Mouse (Mus musculus) hindbrain, postnatal 0 days (tissue): Measurements from ENCODE around the gene Odf2. TPM values are rescaled to one million over a fixed set of nuclear protein-coding genes. Genes with fewer than 3 reads are reported as not detected.

Source experiments
- ATAC-seq: fragments of 200-750 bp; cut with Nextera tagmentation; 2 replicates; pipeline ENCODE4 v1.8.0; 2017; ENCODE audit warnings: mild to moderate bottlenecking, moderate TSS enrichment, moderate library complexity
- DNase-seq: peaks from one replicate; pipeline ENCODE4 v3.0.0-alpha.2; 2015; ENCODE audit warnings: low spot score
- H3K27ac ChIP-seq: fragments of 300-500 bp; sonication (generic); 2 replicates; pipeline ENCODE4 v1.5.1; 2014; ENCODE audit warnings: mild to moderate bottlenecking
- H3K27me3 ChIP-seq: fragments of 300-500 bp; sonication (generic); 2 replicates; pipeline ENCODE4 v1.6.1; 2014; ENCODE audit warnings: low read length, mixed read lengths; ENCODE audit not compliant: insufficient read depth
- H3K36me3 ChIP-seq: fragments of 300-500 bp; sonication (generic); 2 replicates; pipeline ENCODE4 v1.6.1; 2014; ENCODE audit warnings: low read length, mixed read lengths; ENCODE audit not compliant: insufficient read depth
- H3K4me1 ChIP-seq: fragments of 300-500 bp; sonication (generic); 2 replicates; pipeline ENCODE4 v1.6.1; 2014; ENCODE audit warnings: antibody characterized with exemption, low read length, mixed read lengths; ENCODE audit not compliant: insufficient read depth
- H3K4me2 ChIP-seq: fragments of 300-500 bp; sonication (generic); 2 replicates; pipeline ENCODE4 v1.6.1; 2014; ENCODE audit warnings: low read depth, mild to moderate bottlenecking, low read length, moderate library complexity, mixed read lengths
- H3K4me3 ChIP-seq: fragments of 300-500 bp; sonication (generic); 2 replicates; pipeline ENCODE4 v1.5.1; 2014; ENCODE audit warnings: low read length
- H3K9ac ChIP-seq: fragments of 300-500 bp; sonication (generic); replicated peaks from 2 replicates; pipeline ENCODE4 v1.6.1; 2014; ENCODE audit warnings: mild to moderate bottlenecking, low read length, moderate library complexity, mixed read lengths
- H3K9me3 ChIP-seq: fragments of 300-500 bp; sonication (generic); 2 replicates; pipeline ENCODE4 v1.6.1; 2016; ENCODE audit warnings: low read length, mixed read lengths
- CTCF ChIP-seq: IDR thresholded peaks from 2 replicates; pipeline ENCODE4 v1.5.1; 2016; ENCODE audit warnings: antibody characterized with exemption, control low read depth, low read depth
- WGBS: fragments of 180-500 bp; shearing (Covaris S2); extraction: QIAGEN DNeasy Blood & Tissue Kit; methylation state at CpG from one replicate; pipeline ENCODE4 v1.1.7; 2014; 5-methylcytosine and 5-hydroxymethylcytosine counted together
- microRNA-seq, 2 experiments: library from miRNA; unstranded; fragments of <30 nt; microRNA quantifications; one replicate each; pipeline ENCODE4; 2016
- polyA plus RNA-seq: library from polyadenylated mRNA; unstranded; fragments of >200 nt; fragmentation: Nextera tagmentation; extraction: Ambion mirVana; gene quantifications from 2 replicates; pipeline ENCODE4 v1.2.1, GENCODE M21; 2015
- total RNA-seq: library from RNA; depleted of rRNA; stranded (reverse); fragments of >200 nt; gene quantifications from 2 replicates; pipeline ENCODE4 v1.2.3, GENCODE M21; 2014; rRNA removed

Odf2 gene
- total and polyA plus RNA-seq, 2 experiments from 2014 or later: 73.1 to 78.2 TPM

DNA sequence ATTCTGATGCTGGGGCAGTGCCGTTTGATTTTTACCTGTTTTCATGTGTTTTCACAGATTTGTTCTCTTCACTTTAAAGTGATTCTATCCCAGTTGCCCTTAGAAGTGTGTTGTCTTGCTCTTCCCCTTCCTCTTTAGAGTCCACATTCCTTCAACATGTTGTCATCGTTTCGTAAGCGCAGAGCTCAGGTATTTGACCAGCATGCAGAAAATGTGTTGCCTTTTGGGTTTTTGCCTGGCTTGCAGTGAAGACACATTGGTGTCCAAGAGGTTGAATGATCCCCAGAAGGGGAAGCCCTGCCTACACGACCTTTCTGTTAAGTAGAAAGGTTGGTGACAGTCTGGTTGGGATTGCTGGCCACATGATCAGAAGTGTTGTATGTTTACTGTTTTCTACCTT lies 79.6 kb downstream of the Odf2 start:
- Histone ChIP-seq H3K27ac (no peak overlapping the region), H3K9me3 (no peaks in the 10 kb centered on the region), H3K4me3 (no peak overlapping the region), H3K27me3 (no peaks in the 10 kb centered on the region), H3K36me3 (no peaks in the 10 kb centered on the region; the same call in 1 of the 2 replicates), H3K9ac (0 out of 2 replicates have a peak overlapping the region, but pooled peaks have one; percentile 6), H3K4me1 (peaks cover 41% of the 10 kb centered on the region), H3K4me2 (peak overlapping the region; percentile 73; the same call in 1 of the 2 replicates)
- TF ChIP-seq CTCF: no peak
- DNase-seq: no peak
- no peak for ATAC-seq
- 71% methylated on average over 5 of the region's 5 CpGs for WGBS

DNA sequence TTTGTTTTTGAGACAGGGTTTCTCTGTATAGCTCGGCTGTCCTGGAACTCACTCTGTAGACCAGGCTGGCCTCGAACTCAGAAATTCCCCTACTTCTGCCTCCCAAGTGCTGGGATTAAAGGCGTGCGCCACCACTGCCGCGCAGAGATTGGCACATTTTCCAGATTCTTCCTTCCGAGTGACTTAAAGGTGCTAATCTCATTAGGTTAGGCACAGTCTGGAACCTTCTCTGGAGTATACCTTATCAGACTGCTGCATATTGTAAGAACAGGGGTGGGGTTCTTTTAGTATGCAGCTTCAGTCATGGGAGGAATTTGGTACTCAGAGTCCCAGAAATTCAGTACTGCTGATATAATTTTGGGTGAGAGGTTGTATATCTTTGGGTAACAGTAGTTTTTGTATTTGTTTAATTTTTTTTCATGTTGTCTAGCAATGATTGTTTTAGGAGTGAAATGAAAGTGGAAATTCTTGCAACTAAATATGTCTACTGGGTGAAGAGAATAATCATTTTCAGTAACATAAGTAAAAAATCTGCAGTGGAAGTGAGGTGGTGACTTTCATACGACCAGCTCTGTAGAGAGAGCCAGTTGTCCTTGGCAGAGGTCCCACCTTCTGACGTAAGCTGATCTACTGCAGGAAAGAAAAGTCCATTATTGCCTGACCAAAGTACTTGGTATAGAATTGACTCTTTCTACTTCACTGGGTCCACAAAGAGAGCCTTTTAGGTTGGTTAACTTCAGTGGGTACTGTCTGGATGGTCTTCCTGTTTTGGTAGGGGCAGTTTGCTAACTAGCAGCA lies 83.0 kb downstream of the Odf2 start:
- Histone ChIP-seq H3K9ac (no peak overlapping the region), H3K9me3 (no peaks in the 10 kb centered on the region), H3K4me2 (no peak overlapping the region), H3K27ac (peak overlapping the region; percentile 43; the same call in 1 of the 2 replicates), H3K36me3 (peaks cover 9% of the 10 kb centered on the region), H3K4me3 (no peak overlapping the region), H3K4me1 (peaks cover 37% of the 10 kb centered on the region), H3K27me3 (no peaks in the 10 kb centered on the region)
- DNase-seq: peak; percentile 66
- ATAC-seq: no peak
- no peak for TF ChIP-seq CTCF
- WGBS: 58% methylated on average over 9 of the region's 9 CpGs

DNA sequence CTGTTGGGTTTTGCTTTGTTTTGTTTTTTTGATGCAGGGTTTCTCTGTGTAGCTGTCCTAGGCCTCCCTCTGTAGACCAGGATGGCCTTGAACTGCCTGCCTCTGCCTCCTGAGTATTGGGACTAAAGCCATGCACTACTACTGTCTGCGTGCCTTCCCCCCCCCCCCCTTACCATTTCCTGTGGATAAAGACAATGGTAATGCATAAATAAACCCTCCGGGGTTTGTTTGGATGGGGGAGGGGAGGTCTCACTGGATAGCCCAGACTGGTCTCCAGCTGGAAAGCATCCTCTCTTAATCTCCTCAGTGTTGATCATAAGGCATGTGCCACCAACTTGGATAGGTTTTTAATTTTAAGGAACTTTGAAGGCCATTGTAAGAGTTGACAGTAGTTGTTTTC lies 84.5 kb downstream of the Odf2 start:
- Histone ChIP-seq H3K36me3 (peaks cover 14% of the 10 kb centered on the region), H3K4me1 (peaks cover 26% of the 10 kb centered on the region), H3K9ac (no peak overlapping the region), H3K9me3 (no peaks in the 10 kb centered on the region), H3K27ac (no peak overlapping the region), H3K4me2 (no peak overlapping the region), H3K27me3 (no peaks in the 10 kb centered on the region), H3K4me3 (no peak overlapping the region)
- DNase-seq (no peak), ATAC-seq (no peak)
- 3% methylated on average over 2 of the region's 2 CpGs for WGBS
- TF ChIP-seq CTCF: no peak

DNA sequence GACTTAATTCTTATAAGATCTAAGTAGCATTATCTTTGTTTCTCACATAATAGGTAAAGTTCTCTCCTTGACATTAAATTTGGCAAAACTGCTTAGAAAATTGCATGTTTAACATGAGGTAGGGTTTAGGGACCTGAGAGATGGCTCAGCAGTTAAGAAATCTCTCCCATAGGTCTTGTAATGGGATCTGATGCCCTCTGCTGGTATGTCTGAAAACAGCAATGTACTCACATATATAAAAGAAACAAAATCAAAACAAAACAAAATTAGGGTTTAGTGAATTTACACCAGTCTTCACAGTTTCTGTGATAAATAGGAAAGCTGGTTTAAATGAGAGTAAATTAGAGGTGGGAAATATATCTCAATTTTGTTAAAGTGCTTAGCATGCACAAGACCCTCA lies 88.3 kb downstream of the Odf2 start:
- no peak overlapping the region for H3K4me3 ChIP-seq

DNA sequence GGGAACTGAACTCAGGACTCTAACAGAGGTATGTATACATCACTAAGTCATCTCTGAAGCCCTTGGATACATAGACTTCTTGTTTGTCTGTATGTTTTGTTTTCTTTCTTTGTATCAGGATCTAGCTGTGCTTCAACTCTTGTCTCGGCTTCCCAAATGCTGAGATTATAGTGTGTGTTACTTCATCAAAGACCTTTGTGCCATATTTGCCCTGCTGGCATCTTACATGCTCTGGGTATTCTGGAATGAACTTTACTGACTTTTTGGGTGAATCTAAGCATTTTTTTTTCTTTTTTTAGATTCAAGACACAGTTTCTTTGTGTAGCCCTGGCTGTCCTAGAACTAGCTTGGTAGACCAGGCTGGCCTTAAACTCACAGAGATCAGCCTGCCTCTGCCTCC lies 91.6 kb downstream of the Odf2 start:
- Histone ChIP-seq H3K4me3 (no peak overlapping the region), H3K36me3 (peaks cover 77% of the 10 kb centered on the region), H3K27ac (no peak overlapping the region), H3K9ac (no peak overlapping the region), H3K4me2 (no peak overlapping the region), H3K4me1 (no peaks in the 10 kb centered on the region), H3K27me3 (no peaks in the 10 kb centered on the region), H3K9me3 (no peaks in the 10 kb centered on the region)
- WGBS: 93% methylated on average over 1 of the region's 1 CpGs
- DNase-seq (no peak), ATAC-seq (no peak)
- no peak for TF ChIP-seq CTCF

More for the DNA sequence above, 88.3 kb downstream of the Odf2 start:
- H3K36me3 ChIP-seq: peaks cover 47% of the 10 kb centered on the region
- no peaks in the 10 kb centered on the region for H3K9me3 ChIP-seq
- no peaks in the 10 kb centered on the region for H3K27me3 ChIP-seq
- H3K4me2 ChIP-seq: no peak overlapping the region
- no peak overlapping the region for H3K9ac ChIP-seq
- ATAC-seq (no peak), DNase-seq (peak; percentile 76)
- H3K27ac ChIP-seq: no peak overlapping the region
- TF ChIP-seq CTCF: peak; percentile 77
- peaks cover 7% of the 10 kb centered on the region; the same call in 1 of the 2 replicates for H3K4me1 ChIP-seq

Small RNAs within 50 kb of the gene (microRNA-seq; reads per million reads assigned to microRNA genes)
- gene Mir219a-2 (0 reads per million in 2 experiments), gene Mir219b (0 reads per million in 2 experiments)

Other genes starting within 250 kb of the Odf2 start
- gene Gm13420, start 137.5 kb upstream of the Odf2 start, total RNA-seq: 2.6 TPM in 1 of 2 replicates, not detected in the other
- 0.33 and 0.56 TPM in 2 replicates for gene Gm13420, start 137.5 kb upstream of the Odf2 start, polyA plus RNA-seq
- not detected in 2 replicates for gene Gm13547, start 129.9 kb upstream of the Odf2 start, total RNA-seq
- 0.48 and 0.59 TPM in 2 replicates for gene Gm13547, start 129.9 kb upstream of the Odf2 start, polyA plus RNA-seq
- gene Coq4, start 101.7 kb upstream of the Odf2 start, total RNA-seq: 52.0 and 58.2 TPM in 2 replicates
- 32.5 and 35.8 TPM in 2 replicates for gene Coq4, start 101.7 kb upstream of the Odf2 start, polyA plus RNA-seq
- gene Trub2, start 100.7 kb upstream of the Odf2 start, total RNA-seq: 47.4 and 49.9 TPM in 2 replicates
- 32.5 and 34.2 TPM in 2 replicates for gene Trub2, start 100.7 kb upstream of the Odf2 start, polyA plus RNA-seq
- 139 TPM in 2 replicates for gene Slc27a4, start 86.6 kb upstream of the Odf2 start, total RNA-seq
- 43.4 and 46.4 TPM in 2 replicates for gene Slc27a4, start 86.6 kb upstream of the Odf2 start, polyA plus RNA-seq
- 46.1 and 70.7 TPM in 2 replicates for gene Urm1, start 69.1 kb upstream of the Odf2 start, total RNA-seq
- gene Urm1, start 69.1 kb upstream of the Odf2 start, polyA plus RNA-seq: 28.7 and 29.3 TPM in 2 replicates
- gene Cercam, start 20.1 kb upstream of the Odf2 start, total RNA-seq: 32.5 and 37.7 TPM in 2 replicates
- 17.8 and 20.6 TPM in 2 replicates for gene Cercam, start 20.1 kb upstream of the Odf2 start, polyA plus RNA-seq
- 39.4 and 43.6 TPM in 2 replicates for gene Gle1, start 46.2 kb downstream of the Odf2 start, total RNA-seq
- gene Gle1, start 46.2 kb downstream of the Odf2 start, polyA plus RNA-seq: 52.7 and 56.0 TPM in 2 replicates
- 716 and 902 TPM in 2 replicates for gene Sptan1, start 76.3 kb downstream of the Odf2 start, total RNA-seq
- 166 and 184 TPM in 2 replicates for gene Sptan1, start 76.3 kb downstream of the Odf2 start, polyA plus RNA-seq
- gene Wdr34, start 159.7 kb downstream of the Odf2 start, total RNA-seq: 87.4 and 87.7 TPM in 2 replicates
- 64.5 and 66.5 TPM in 2 replicates for gene Wdr34, start 159.7 kb downstream of the Odf2 start, polyA plus RNA-seq
- gene Set, start 168.2 kb downstream of the Odf2 start, total RNA-seq: 149 and 188 TPM in 2 replicates
- 332 and 334 TPM in 2 replicates for gene Set, start 168.2 kb downstream of the Odf2 start, polyA plus RNA-seq
- gene Pkn3, start 188.5 kb downstream of the Odf2 start, total RNA-seq: 1.2 and 4.5 TPM in 2 replicates
- gene Pkn3, start 188.5 kb downstream of the Odf2 start, polyA plus RNA-seq: 0.99 and 1.0 TPM in 2 replicates
- gene Zdhhc12, start 204.4 kb downstream of the Odf2 start, total RNA-seq: 25.4 and 35.0 TPM in 2 replicates
- gene Zdhhc12, start 204.4 kb downstream of the Odf2 start, polyA plus RNA-seq: 30.2 and 32.2 TPM in 2 replicates
- 77.6 and 99.2 TPM in 2 replicates for gene Zer1, start 235.4 kb downstream of the Odf2 start, total RNA-seq
- 14.0 and 14.6 TPM in 2 replicates for gene Zer1, start 235.4 kb downstream of the Odf2 start, polyA plus RNA-seq
- gene Tbc1d13, start 244.5 kb downstream of the Odf2 start, total RNA-seq: 106 and 109 TPM in 2 replicates
- 9.4 and 10.8 TPM in 2 replicates for gene Tbc1d13, start 244.5 kb downstream of the Odf2 start, polyA plus RNA-seq